ENCODE assay signal across 8 mouse cellular contexts in genomic region chr17:65885697-65886529, GRCm38 (mm10). TPM values are rescaled to one million over a fixed set of nuclear protein-coding genes. Genes with fewer than 3 reads are reported as not detected.
DNase-seq lines count a peak whose midpoint lies in the region; ATAC-seq and TF ChIP-seq lines count a peak whose summit lies in the region.

Ralbp1 (minus strand) TSS chr17:65885798.

- DNase-seq in thymus, adult 2 months = peak; percentile 21
- no peak for DNase-seq in thymus, postnatal 36 days
- DNase-seq in cerebellum, adult 2 months = peak; percentile 59 to 66
- DNase-seq in forelimb bud, embryonic 11.5 days (ENCODE audit: low read depth, low spot score) = peak; percentile 40
- peak; percentile 34 to 37 for DNase-seq in layer of hippocampus, postnatal 36 days

- no peaks in the 10 kb centered on the region for H3K9me3 ChIP-seq in stomach, embryonic 14.5 days (ENCODE audit: control insufficient read depth, low read depth, low read length)

- peak within 1 kb of the TSS; percentile 55 for H3K27ac ChIP-seq in thymus, adult 2 months (ENCODE audit: control insufficient read depth, insufficient read depth, low read length)
- H3K27ac ChIP-seq in cerebellum, adult 2 months (ENCODE audit: insufficient read depth, low read length) = peak within 1 kb of the TSS; percentile 94
- H3K27ac ChIP-seq in macrophage = peak within 1 kb of the TSS; percentile 85
- H3K27ac ChIP-seq in stomach, embryonic 14.5 days (ENCODE audit: low read length) = peak within 1 kb of the TSS; percentile 99

- H3K27me3 ChIP-seq in thymus, adult 2 months (ENCODE audit: control insufficient read depth, insufficient read depth, low read length) = no peaks in the 10 kb centered on the region
- no peaks in the 10 kb centered on the region for H3K27me3 ChIP-seq in cerebellum, adult 2 months (ENCODE audit: control insufficient read depth, insufficient read depth, low read length)
- no peaks in the 10 kb centered on the region for H3K27me3 ChIP-seq in stomach, embryonic 14.5 days (ENCODE audit: control insufficient read depth, insufficient read depth, low read length)

- no peak for TF ChIP-seq POLR2A in thymus, adult 2 months (IDR thresholded peaks at IDR 0.05; ENCODE audit: control insufficient read depth, extremely low read depth, insufficient read depth, low read length, poor library complexity)
- peak; percentile 51; the same call in 1 of the 2 replicates for TF ChIP-seq POLR2A in cerebellum, adult 2 months (IDR thresholded peaks at IDR 0.05; ENCODE audit: borderline replicate concordance, insufficient read depth, low read length)

- ATAC-seq in hematopoietic stem cell, adult 5-6 weeks (replicated peaks in 1 of 2; ENCODE audit: insufficient read depth in 1 of 2, low FRiP score in 2 of 2, low TSS enrichment in 1 of 2, low read depth in 1 of 2, poor library complexity in 2 of 2, severe bottlenecking in 2 of 2) = peak; percentile 54 to 58
- no peak for ATAC-seq in stomach, embryonic 14.5 days (ENCODE audit: insufficient number of reproducible peaks, insufficient read depth, low FRiP score, low read depth)

- under 1% methylated on average over 14 of the region's 14 CpGs for WGBS in thymus, adult 2 months
- under 1% methylated on average over 14 of the region's 14 CpGs for whole genome bisulfite sequencing in cerebellum, adult 2 months
- WGBS in macrophage (ENCODE audit: missing documents) = 0% methylated on average over 13 of the region's 14 CpGs
- WGBS in stomach, embryonic 14.5 days = 7% methylated on average over 14 of the region's 14 CpGs

- peak within 1 kb of the TSS; percentile 91 for H3K4me2 ChIP-seq in stomach, embryonic 14.5 days (replicated peaks; ENCODE audit: low read depth, low read length)

- no peak for TF ChIP-seq CTCF in thymus, adult 2 months (IDR thresholded peaks at IDR 0.05; ENCODE audit: borderline replicate concordance, control insufficient read depth, extremely low read depth, insufficient read depth, low read length, poor library complexity)
- no peak for TF ChIP-seq CTCF in cerebellum, adult 2 months (IDR thresholded peaks at IDR 0.05; ENCODE audit: borderline replicate concordance, insufficient read depth, low read depth, low read length)

- H3K4me3 ChIP-seq in thymus, adult 2 months (ENCODE audit: control insufficient read depth, insufficient read depth, low read length) = peak within 1 kb of the TSS; percentile 65
- H3K4me3 ChIP-seq in cerebellum, adult 2 months (replicated peaks; ENCODE audit: insufficient read depth, low read depth, low read length) = peak within 1 kb of the TSS; percentile 68
- peak within 1 kb of the TSS; percentile 76 for H3K4me3 ChIP-seq in macrophage (ENCODE audit: inconsistent target)
- H3K4me3 ChIP-seq in stomach, embryonic 14.5 days (ENCODE audit: low read depth, low read length) = peak within 1 kb of the TSS; percentile 89

- H3K36me3 ChIP-seq in thymus, adult 2 months (ENCODE audit: control insufficient read depth, insufficient read depth, low read length) = no peaks in the 10 kb centered on the region
- H3K36me3 ChIP-seq in macrophage (ENCODE audit: inconsistent target) = no peaks in the 10 kb centered on the region
- no peaks in the 10 kb centered on the region for H3K36me3 ChIP-seq in stomach, embryonic 14.5 days (ENCODE audit: control insufficient read depth, insufficient read depth, low read length)

- H3K4me1 ChIP-seq in thymus, adult 2 months (replicated peaks; ENCODE audit: control insufficient read depth, insufficient read depth, low read length) = peaks cover 14% of the 10 kb centered on the region
- no peaks in the 10 kb centered on the region; the same call in 1 of the 2 replicates for H3K4me1 ChIP-seq in cerebellum, adult 2 months (ENCODE audit: control insufficient read depth, insufficient read depth, low read length)
- H3K4me1 ChIP-seq in stomach, embryonic 14.5 days (ENCODE audit: control insufficient read depth, insufficient read depth, low read length) = peaks cover 12% of the 10 kb centered on the region; the same call in 1 of the 2 replicates

- H3K79me2 ChIP-seq in macrophage (ENCODE audit: inconsistent target) = peaks cover 34% of the 10 kb centered on the region

- H3K9ac ChIP-seq in stomach, embryonic 14.5 days (replicated peaks; ENCODE audit: low read depth, low read length) = peak within 1 kb of the TSS; percentile 79

RNA-seq across cellular contexts. Expression of gene Ralbp1, which starts in this region (rescaled TPM):
- polyA plus RNA-seq in thymus, adult 2 months (2012; rRNA removed) = 47.6 and 48.7 TPM in 2 replicates
- 44.9 and 48.5 TPM in 2 replicates for polyA plus RNA-seq in cerebellum, adult 2 months (2012; rRNA removed)
- total RNA-seq in hematopoietic stem cell, adult 5-6 weeks (2017) = 101 and 125 TPM in 2 replicates
- total RNA-seq in layer of hippocampus, postnatal 36 days (2021) = 10 to 100 TPM; 55.1 to 59.2 TPM
- 10 to 100 TPM in 24 of 26 experiments, 1 to 10 TPM in 2; 8.5 to 48.6 (median 24.1) TPM for total RNA-seq in macrophage (2018; cell fraction: chromatin; rRNA removed)
- 10 to 100 TPM; 35.1 to 77.0 (median 50.4) TPM for total RNA-seq in macrophage (2018; cell fraction: cytosol; rRNA removed)
- 10 to 100 TPM; 19.8 to 50.4 (median 29.7) TPM for total RNA-seq in macrophage (2018; cell fraction: nucleus; rRNA removed)
- polyA plus RNA-seq in macrophage (2018) = 47.4 to 62.0 TPM (median 60.7 TPM) in 3 replicates
- 77.4 and 97.3 TPM in 2 replicates for polyA plus RNA-seq in stomach, embryonic 14.5 days (2014; fragmentation: Nextera tagmentation; extraction: Ambion mirVana)

Comparison
In these comparisons a context has a peak if more than half of its experiments do, and no peak if none do; other contexts are left out.
1. DNase-seq: peak in thymus, adult 2 months (single experiment), cerebellum, adult 2 months (2 of 2), forelimb bud, embryonic 11.5 days (single experiment) and layer of hippocampus, postnatal 36 days (2 of 2); none in thymus, postnatal 36 days (0 of 2).
2. Peak in every context shown above with its lines, with median percentiles within 50 percentile points of each other: H3K27ac ChIP-seq and H3K4me3 ChIP-seq.